ENCODE assay signal across 8 mouse cellular contexts in the genomic region with DNA sequence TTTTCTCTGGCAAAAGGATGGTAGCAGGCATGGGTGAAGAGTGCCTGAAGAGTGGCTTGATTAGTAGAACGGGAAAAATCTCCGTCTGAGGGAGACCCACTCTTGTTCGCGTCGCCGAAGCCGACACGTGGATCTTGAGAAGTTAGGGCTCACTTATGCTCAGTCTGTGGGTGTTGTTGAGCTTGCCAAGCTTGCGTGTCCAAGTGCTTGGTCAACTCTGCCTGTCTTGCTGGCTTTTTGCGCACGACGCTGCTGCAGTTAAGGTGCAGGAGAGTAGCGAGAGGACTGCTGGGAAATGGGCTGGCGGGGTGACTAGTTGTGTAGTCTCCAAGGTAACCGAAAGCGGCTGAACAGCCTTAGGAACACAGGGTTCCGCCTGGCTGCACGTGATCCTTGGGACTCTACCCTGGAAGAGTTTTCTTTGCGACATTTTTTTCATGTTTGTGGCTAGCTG. TPM values are rescaled to one million over a fixed set of nuclear protein-coding genes. Genes with fewer than 3 reads are reported as not detected.
DNase-seq lines count a peak whose midpoint lies in the region; ATAC-seq lines count a peak whose summit lies in the region.

No protein-coding gene starts in this region.

- no peaks in the 10 kb centered on the region for H3K27me3 ChIP-seq in hindbrain, embryonic 14.5 days (ENCODE audit: control insufficient read depth, insufficient read depth, low read length)

- H3K36me3 ChIP-seq in hindbrain, embryonic 14.5 days (replicated peaks; ENCODE audit: control insufficient read depth, insufficient read depth) = peaks cover 7% of the 10 kb centered on the region
- H3K36me3 ChIP-seq in macrophage (ENCODE audit: inconsistent target) = peaks cover 8% of the 10 kb centered on the region

- 8% methylated on average over 19 of the region's 19 CpGs for WGBS in hindbrain, embryonic 14.5 days
- WGBS in macrophage (ENCODE audit: missing documents) = 4% methylated on average over 18 of the region's 19 CpGs

- peaks cover 81% of the 10 kb centered on the region for H3K79me2 ChIP-seq in macrophage (ENCODE audit: inconsistent target)

- peak overlapping the region; percentile 86 for H3K4me2 ChIP-seq in hindbrain, embryonic 14.5 days (replicated peaks)

- H3K4me3 ChIP-seq in hindbrain, embryonic 14.5 days (replicated peaks; ENCODE audit: low read length) = peak overlapping the region; percentile 52
- peak overlapping the region; percentile 35 for H3K4me3 ChIP-seq in macrophage (ENCODE audit: inconsistent target)

- peak overlapping the region; percentile 60 for H3K9ac ChIP-seq in hindbrain, embryonic 14.5 days

- DNase-seq in R1 (ENCODE audit: low read depth, low spot score) = peak; percentile 97
- peak; percentile 56 to 65 for DNase-seq in cerebellum, postnatal 25 days
- peak; percentile 29 to 54 for DNase-seq in frontal cortex, postnatal 36 days (ENCODE audit: low spot score in 2 of 2)
- peak; percentile 56 for DNase-seq in hindbrain, embryonic 14.5 days (ENCODE audit: low spot score)
- peak; percentile 30 for DNase-seq in left cerebral cortex, adult 11 months (ENCODE audit: low spot score)
- peak; percentile 54 for DNase-seq in right cerebral cortex, adult 18-20 months
- DNase-seq in urinary bladder, adult 2 months (ENCODE audit: low spot score) = peak; percentile 41

- H3K27ac ChIP-seq in hindbrain, embryonic 14.5 days = no peak overlapping the region
- H3K27ac ChIP-seq in macrophage = peak overlapping the region; percentile 73

- H3K4me1 ChIP-seq in hindbrain, embryonic 14.5 days (replicated peaks; ENCODE audit: control insufficient read depth, insufficient read depth, low read length) = peaks cover 20% of the 10 kb centered on the region

- no peaks in the 10 kb centered on the region for H3K9me3 ChIP-seq in hindbrain, embryonic 14.5 days (ENCODE audit: control insufficient read depth, low read length)

- ATAC-seq in hindbrain, embryonic 14.5 days (ENCODE audit: low FRiP score) = no peak

RNA-seq across cellular contexts. Expression of gene Mga, which starts 1.1 kb away (rescaled TPM):
- polyA plus RNA-seq in hindbrain, embryonic 14.5 days (2014; fragmentation: Nextera tagmentation; extraction: Ambion mirVana) = 34.0 and 35.1 TPM in 2 replicates
- 100 to 1,000 TPM in 22 of 26 experiments, 10 to 100 TPM in 4; 75.7 to 212 (median 153) TPM for total RNA-seq in macrophage (2018; cell fraction: chromatin; rRNA removed)
- 10 to 100 TPM; 18.0 to 36.5 (median 26.6) TPM for total RNA-seq in macrophage (2018; cell fraction: cytosol; rRNA removed)
- total RNA-seq in macrophage (2018; cell fraction: nucleus; rRNA removed) = 100 to 1,000 TPM in 6 of 26 experiments, 10 to 100 TPM in 20; 44.3 to 131 (median 84.0) TPM
- 10.1 to 15.2 TPM (median 14.8 TPM) in 3 replicates for polyA plus RNA-seq in macrophage (2018)
- polyA plus RNA-seq in urinary bladder, adult 2 months (2012; rRNA removed) = 12.9 and 15.1 TPM in 2 replicates

Comparison
In these comparisons a context has a peak if more than half of its experiments do, and no peak if none do; other contexts are left out.
1. DNase-seq: peak in every context shown above with its lines; median percentile 97 in R1; 60 in cerebellum, postnatal 25 days; 56 in hindbrain, embryonic 14.5 days; 54 in right cerebral cortex, adult 18-20 months; 42 in frontal cortex, postnatal 36 days; 41 in urinary bladder, adult 2 months; 30 in left cerebral cortex, adult 11 months.